Mouse (Mus musculus) thymus, postnatal 4 days (tissue): ENCODE measurements around the gene Naa80.

Experiments
- DNase-seq: peaks from one replicate; pipeline ENCODE4 v3.0.0; 2021

The Naa80 gene

GRCm38 (mm10) chr9:107620954-107621353, 42.3 kb downstream of the Naa80 start:
- no peak for DNase-seq

DNA sequence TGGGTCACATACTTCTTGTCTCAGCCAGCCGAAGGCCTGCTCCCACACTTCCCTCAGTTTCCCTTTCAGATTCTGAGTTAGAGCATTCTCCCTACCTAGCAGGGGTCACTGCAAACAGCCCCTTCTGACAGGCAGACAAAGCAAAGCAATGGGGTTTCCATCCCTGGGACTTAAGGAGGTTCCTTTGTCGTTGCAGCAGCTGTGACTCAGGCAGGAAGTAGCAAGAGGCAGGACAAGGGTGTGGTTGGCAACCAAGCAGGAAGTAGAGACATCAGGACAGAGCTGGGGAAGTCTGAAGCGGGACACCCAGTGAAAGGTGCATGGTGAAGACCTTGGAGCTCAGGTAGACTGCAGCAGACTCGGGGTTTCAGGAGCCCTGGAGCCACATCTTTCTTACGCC, 45.9 kb downstream of the Naa80 start:
- peak; percentile 65 for DNase-seq

DNA sequence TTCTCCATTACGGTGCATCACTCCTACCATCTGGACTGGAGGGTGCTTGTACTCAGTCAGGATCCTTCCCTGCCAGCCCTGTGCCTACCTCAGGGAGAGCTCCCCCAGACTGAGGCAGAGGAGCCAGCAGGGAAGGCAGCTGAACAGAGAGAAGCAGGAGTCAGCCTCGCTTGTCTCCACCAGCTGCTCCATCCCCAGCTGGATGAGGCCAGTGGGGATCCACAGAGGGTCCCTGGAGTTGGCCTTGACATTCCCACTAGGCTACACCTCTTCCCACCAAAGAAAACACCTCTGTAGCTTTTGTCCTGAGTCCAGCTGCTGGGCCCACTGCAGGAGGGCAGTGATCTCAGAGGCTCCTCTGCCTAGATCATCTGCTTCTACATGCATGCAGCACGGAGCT, 46.3 kb downstream of the Naa80 start:
- DNase-seq: no peak

DNA sequence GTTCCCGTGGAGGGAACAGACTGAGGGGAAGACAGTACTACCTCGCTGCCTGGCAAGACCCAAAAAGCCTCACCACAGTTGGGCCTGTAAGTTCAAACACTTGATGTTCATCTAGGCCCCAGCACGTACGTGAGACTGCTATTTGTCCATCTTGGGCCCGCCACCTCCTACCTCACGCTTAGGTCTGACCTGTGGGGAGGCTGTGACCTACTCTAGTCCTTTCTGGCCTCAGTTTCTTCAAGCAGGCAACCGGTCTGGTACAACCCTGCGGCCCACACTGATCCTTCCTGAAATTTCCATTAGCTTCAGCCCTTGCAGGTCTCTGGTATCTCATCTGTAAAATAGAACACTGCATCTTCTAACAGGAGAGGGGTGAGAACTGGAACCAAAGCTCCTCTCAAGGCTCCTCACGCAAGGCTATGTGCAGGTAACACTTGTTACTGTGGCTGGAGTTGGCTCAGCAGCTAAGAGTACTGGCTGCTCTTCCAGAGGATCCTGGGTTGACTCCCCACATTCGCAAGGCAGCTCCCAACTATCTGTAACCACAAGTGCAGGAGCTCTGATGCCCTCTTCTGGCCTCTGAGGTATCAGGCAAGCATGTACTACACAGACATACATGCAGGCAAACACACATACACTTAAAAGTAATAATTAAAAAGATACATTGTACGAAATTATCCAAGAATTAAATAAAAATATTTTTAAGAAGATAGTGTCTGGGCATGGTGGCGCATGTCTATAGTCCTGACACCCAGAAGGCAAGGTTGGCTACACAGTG, 46.9 kb downstream of the Naa80 start:
- peak; percentile 62 for DNase-seq

- DNase-seq: peak; percentile 41
These were observed 47.6 kb downstream of the Naa80 start for GRCm38 (mm10) chr9:107626158-107626843.

DNA sequence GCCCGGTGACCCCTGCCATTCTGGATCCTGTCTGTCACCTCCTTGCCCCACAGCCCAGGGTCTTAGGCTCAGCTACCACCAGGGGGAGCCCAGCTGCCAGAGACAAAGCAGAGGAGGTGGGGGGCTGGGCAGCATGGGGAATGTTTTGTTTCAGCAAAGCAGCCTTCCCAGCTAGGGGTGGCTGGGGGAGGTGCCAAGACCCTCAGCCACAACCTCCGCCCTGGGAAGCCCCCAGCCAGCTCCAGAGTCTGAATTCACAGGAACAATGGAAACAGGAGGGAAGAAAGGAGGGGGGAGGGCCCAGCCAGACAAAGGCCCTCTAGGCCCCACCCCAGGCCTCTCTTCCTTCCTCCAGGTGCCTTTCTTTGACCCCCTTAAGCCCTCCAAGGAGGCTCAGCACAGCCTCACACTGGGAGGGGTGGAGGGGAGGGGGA, 48.2 kb downstream of the Naa80 start:
- peak; percentile 99 for DNase-seq

GRCm38 (mm10) chr9:107627387-107628255, 48.9 kb downstream of the Naa80 start:
- DNase-seq: peak; percentile 43

DNA sequence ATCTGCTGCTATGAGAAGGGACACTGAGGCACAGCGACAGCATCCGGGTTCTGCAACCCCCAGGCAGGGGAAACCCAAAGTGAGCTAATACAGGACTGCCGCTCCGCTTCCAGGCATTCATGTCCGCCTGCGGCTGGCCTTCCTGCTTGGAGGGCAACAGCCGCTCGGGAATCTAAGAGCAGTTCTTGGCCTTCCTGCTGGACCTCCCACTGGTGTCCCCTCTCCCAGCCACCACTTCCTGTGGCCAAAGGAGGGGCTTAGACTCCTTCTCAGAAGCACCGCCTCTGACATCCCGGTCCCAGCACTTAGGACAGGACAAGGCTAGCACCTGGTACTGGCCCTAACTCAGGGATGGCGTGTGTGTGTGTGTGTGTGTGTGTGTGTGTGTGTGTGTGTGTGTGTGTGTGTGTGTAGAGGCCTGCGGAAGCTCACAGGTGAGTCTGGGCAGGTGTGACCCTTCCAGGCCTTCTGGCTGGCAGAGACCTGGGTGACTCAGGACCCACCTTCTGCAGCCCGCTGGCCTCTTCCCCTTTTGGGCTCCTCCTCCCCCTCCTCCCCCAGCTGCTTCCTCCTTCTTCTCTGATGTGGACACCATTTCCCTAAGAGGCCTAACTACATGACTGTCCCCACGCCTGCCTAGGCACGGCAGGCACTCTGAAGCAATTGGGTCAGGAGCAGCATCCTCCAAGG, 50.2 kb downstream of the Naa80 start:
- DNase-seq: peak; percentile 45

GRCm38 (mm10) chr9:107629411-107629730, 50.7 kb downstream of the Naa80 start:
- peak; percentile 52 for DNase-seq

GRCm38 (mm10) chr9:107629901-107630425, 51.3 kb downstream of the Naa80 start:
- peak; percentile 73 for DNase-seq

- DNase-seq: peak; percentile 41
These were observed 51.9 kb downstream of the Naa80 start for GRCm38 (mm10) chr9:107630576-107630975.

DNA sequence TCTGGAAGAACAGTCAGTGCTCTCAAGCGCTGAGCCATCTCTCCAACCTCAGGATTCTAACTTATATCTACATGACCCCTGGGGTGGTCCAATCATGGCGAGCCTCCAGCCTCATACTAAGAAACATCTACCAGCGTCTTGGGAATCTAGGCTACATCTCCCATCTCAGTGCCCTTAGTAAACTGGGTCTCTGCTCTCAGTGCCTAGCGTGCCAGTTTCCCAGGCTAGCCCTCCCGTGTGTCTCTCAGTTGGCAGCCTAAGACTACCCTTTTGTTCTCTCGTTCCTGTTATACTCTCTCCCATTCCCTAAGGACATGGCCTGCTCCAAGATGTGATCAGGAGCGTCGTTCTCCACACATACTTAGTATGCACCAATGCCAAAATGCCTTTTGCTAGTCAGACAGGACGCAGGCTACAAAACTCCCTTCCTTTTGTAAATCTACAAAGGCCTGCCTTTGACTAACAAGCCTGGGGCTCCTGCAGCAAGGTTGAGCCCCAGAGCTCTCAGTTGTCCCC, 52.7 kb downstream of the Naa80 start:
- no peak for DNase-seq

GRCm38 (mm10) chr9:107631861-107632260, 53.2 kb downstream of the Naa80 start:
- DNase-seq: no peak

GRCm38 (mm10) chr9:107632478-107632877, 53.8 kb downstream of the Naa80 start:
- peak; percentile 46 for DNase-seq

DNA sequence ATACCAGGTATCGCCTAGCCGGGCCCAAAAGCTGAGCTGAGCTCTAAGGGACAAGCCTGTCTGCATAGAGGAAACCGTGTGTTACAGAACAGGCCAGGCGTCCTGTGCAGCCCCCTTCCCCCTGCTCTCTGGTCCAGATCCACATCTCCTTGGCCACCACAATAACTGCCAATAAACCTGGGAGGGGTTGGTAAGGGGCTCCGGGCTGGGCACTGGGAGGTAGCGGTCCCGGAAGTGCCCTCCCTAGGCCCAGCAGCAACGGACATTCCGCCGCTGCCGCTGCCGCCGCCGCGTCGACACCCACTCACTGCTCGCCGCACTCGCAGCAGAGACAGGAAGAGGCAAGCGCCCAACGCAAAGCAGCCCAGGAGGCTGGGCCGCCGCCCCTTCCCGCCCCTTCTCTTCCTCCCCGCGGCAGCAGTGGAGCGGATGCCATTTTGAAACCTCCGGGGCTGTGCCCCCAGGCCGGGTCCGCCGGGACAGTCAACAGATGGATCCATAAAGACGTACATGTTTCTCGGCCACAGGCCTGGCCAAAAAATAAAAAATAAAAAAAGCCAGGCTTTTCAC, 54.5 kb downstream of the Naa80 start:
- DNase-seq: peak; percentile 91
